Mouse (Mus musculus): ENCODE data around the gene Kbtbd13. TPM values are rescaled to one million over a fixed set of nuclear protein-coding genes. Genes with fewer than 3 reads are reported as not detected.

The Kbtbd13 gene
- not detected for polyA plus RNA-seq (2017; shearing (Covaris generic))

GRCm38 (mm10) chr9:65391613-65391964 is at the start of gene Kbtbd13:
Gene Kbtbd13 (minus strand): TSS chr9:65391652.
- no peak for ATAC-seq

- peak; percentile 96 for ATAC-seq
Measured at GRCm38 (mm10) chr9:65435671-65436301, 44.3 kb upstream of the Kbtbd13 start, which contains the start of gene Mtfmt. Gene Mtfmt (plus strand): TSS chr9:65435782.

GRCm38 (mm10) chr9:65435211-65435610 is 43.8 kb upstream of the Kbtbd13 start:
- no peak for ATAC-seq

GRCm38 (mm10) chr9:65434140-65434539 is 42.7 kb upstream of the Kbtbd13 start:
- ATAC-seq: no peak

GRCm38 (mm10) chr9:65432236-65432635 is 40.8 kb upstream of the Kbtbd13 start:
- ATAC-seq: peak; percentile 19

GRCm38 (mm10) chr9:65430921-65431320 is 39.5 kb upstream of the Kbtbd13 start:
- no peak for ATAC-seq

GRCm38 (mm10) chr9:65430401-65430800 is 38.9 kb upstream of the Kbtbd13 start:
- no peak for ATAC-seq

- no peak for ATAC-seq
Measured at GRCm38 (mm10) chr9:65428003-65428402, 36.6 kb upstream of the Kbtbd13 start.

- no peak for ATAC-seq
Measured at GRCm38 (mm10) chr9:65427511-65427910, 36.1 kb upstream of the Kbtbd13 start.

GRCm38 (mm10) chr9:65424393-65424792 is 32.9 kb upstream of the Kbtbd13 start:
- ATAC-seq: no peak

- ATAC-seq: no peak
Measured at GRCm38 (mm10) chr9:65422760-65423501, 31.5 kb upstream of the Kbtbd13 start, which contains the start of gene Slc51b. Gene Slc51b (minus strand): TSS chr9:65422955.

GRCm38 (mm10) chr9:65419633-65420032 is 28.2 kb upstream of the Kbtbd13 start:
- no peak for ATAC-seq

- ATAC-seq: no peak
Measured at GRCm38 (mm10) chr9:65417738-65418137, 26.3 kb upstream of the Kbtbd13 start.

GRCm38 (mm10) chr9:65411326-65411725 is 19.9 kb upstream of the Kbtbd13 start:
- no peak for ATAC-seq

- ATAC-seq: no peak
Measured at GRCm38 (mm10) chr9:65410378-65410777, 18.9 kb upstream of the Kbtbd13 start.

- no peak for ATAC-seq
Measured at GRCm38 (mm10) chr9:65408871-65409295, 17.4 kb upstream of the Kbtbd13 start.

GRCm38 (mm10) chr9:65407861-65408260 is 16.4 kb upstream of the Kbtbd13 start:
- ATAC-seq: no peak

- no peak for ATAC-seq
Measured at GRCm38 (mm10) chr9:65407327-65407726, 15.9 kb upstream of the Kbtbd13 start.

- no peak for ATAC-seq
Measured at GRCm38 (mm10) chr9:65405184-65405449, 13.7 kb upstream of the Kbtbd13 start.

- no peak for ATAC-seq
Measured at GRCm38 (mm10) chr9:65404331-65405183, 13.1 kb upstream of the Kbtbd13 start.

GRCm38 (mm10) chr9:65399934-65400333 is 8.5 kb upstream of the Kbtbd13 start:
- no peak for ATAC-seq

GRCm38 (mm10) chr9:65398279-65398678 is 6.8 kb upstream of the Kbtbd13 start, which contains the start of gene Rasl12:
Gene Rasl12 (plus strand): TSS chr9:65398506.
- no peak for ATAC-seq

GRCm38 (mm10) chr9:65394360-65394759 is 2.9 kb upstream of the Kbtbd13 start:
- no peak for ATAC-seq

All from CD4-positive, CD25-positive, alpha-beta regulatory T cell, adult 4 months (primary cell).